Mouse (Mus musculus) limb, embryonic 13.5 days (tissue): ENCODE measurements around the gene Smagp. TPM values are rescaled to one million over a fixed set of nuclear protein-coding genes. Genes with fewer than 3 reads are reported as not detected.
"Not testable (repeated sequence)": the region's sequence is repeated elsewhere in the genome, so short reads cannot be mapped to it uniquely, and the experiment has no call there.

Experiments
- ATAC-seq: fragments of 200-750 bp; cut with Nextera tagmentation; 2 replicates; pipeline ENCODE4 v1.8.0; 2017; ENCODE audit warnings: low read depth, moderate number of reproducible peaks, moderate TSS enrichment; ENCODE audit not compliant: low FRiP score
- H3K27ac ChIP-seq: fragments of 300-500 bp; sonication (generic); 2 replicates; pipeline ENCODE4 v1.5.1; 2015; ENCODE audit warnings: inconsistent platforms, mild to moderate bottlenecking, moderate library complexity
- H3K27me3 ChIP-seq: fragments of 300-500 bp; sonication (generic); 2 replicates; pipeline ENCODE4 v1.6.1; 2015; ENCODE audit warnings: mild to moderate bottlenecking, inconsistent platforms
- H3K36me3 ChIP-seq: fragments of 300-500 bp; sonication (generic); 2 replicates; pipeline ENCODE4 v1.6.1; 2015; ENCODE audit warnings: inconsistent platforms, mild to moderate bottlenecking, moderate library complexity
- H3K4me1 ChIP-seq: fragments of 300-500 bp; sonication (generic); 2 replicates; pipeline ENCODE4 v1.6.1; 2015; ENCODE audit warnings: inconsistent platforms
- H3K4me2 ChIP-seq: fragments of 300-500 bp; sonication (generic); replicated peaks from 2 replicates; pipeline ENCODE4 v1.6.1; 2015; ENCODE audit warnings: inconsistent platforms, mild to moderate bottlenecking, moderate library complexity
- H3K4me3 ChIP-seq: fragments of 300-500 bp; sonication (generic); 2 replicates; pipeline ENCODE4 v1.5.1; 2015; ENCODE audit warnings: moderate library complexity, mild to moderate bottlenecking, inconsistent platforms
- H3K9ac ChIP-seq: fragments of 300-500 bp; sonication (generic); 2 replicates; pipeline ENCODE4 v1.6.1; 2015; ENCODE audit warnings: mild to moderate bottlenecking, inconsistent platforms
- H3K9me3 ChIP-seq: fragments of 300-500 bp; sonication (generic); 2 replicates; pipeline ENCODE4 v1.6.1; 2016; ENCODE audit warnings: inconsistent platforms
- WGBS: fragments of 180-500 bp; shearing (Covaris S2); methylation state at CpG from one replicate; pipeline ENCODE4 v1.1.7; 2015; 5-methylcytosine and 5-hydroxymethylcytosine counted together
- polyA plus RNA-seq: library from polyadenylated mRNA; unstranded; fragments of >200 nt; fragmentation: Nextera tagmentation; extraction: Ambion mirVana; gene quantifications from 2 replicates; pipeline ENCODE4 v1.2.1, GENCODE M21; 2015

The Smagp gene
- polyA plus RNA-seq, 1 experiment from 2014 or later = 8.5 TPM

DNA sequence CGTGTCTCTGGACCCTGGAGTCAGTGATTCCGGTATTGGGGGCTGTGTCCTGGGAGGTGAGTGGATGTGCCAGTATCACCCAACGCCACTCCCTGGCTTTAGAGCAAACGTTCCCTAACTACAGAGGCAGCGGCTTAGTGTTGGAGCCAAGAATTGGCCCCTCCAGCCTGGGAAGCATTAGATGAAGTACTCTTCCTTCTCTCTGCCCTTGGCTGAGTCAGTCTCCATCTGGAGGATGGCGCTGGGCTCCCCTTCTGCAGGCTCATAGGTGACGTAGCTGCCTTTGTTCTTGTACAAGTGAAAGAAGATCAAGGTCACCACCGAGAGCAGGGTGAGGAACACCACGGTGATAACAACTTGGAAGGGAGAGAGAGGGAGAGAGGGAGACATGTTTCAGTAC is 15.1 kb downstream of the Smagp start:
- not testable (repeated sequence) for H3K27ac ChIP-seq, ATAC-seq, H3K4me3 ChIP-seq, H3K4me1 ChIP-seq, H3K4me2 ChIP-seq, H3K9me3 ChIP-seq, H3K9ac ChIP-seq, H3K27me3 ChIP-seq
- peaks cover 35% of the 10 kb centered on the region for H3K36me3 ChIP-seq
- WGBS = 68% methylated on average over 9 of the region's 9 CpGs

DNA sequence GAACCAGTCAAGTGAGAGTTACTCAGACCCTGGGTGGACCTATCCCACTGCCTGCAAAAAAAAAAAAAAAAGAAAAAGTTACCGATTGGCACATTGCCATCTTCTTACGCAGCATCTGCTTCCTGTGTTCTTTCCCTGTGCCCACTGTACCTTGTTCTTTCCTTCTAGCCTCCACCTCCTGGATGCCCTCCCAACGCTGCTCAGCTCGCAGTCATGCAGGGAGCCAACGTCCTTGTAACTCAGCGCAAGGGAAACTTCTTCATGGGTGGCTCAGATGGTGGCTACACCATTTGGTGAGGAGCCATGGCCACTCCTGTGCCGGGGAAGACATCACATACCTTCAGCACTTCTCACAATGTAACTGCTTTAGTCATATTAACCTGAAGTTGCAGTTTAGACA is 17.5 kb downstream of the Smagp start:
- no peak overlapping the region for H3K4me2 ChIP-seq
- peaks cover 11% of the 10 kb centered on the region for H3K4me1 ChIP-seq
- WGBS = 83% methylated on average over 7 of the region's 7 CpGs
- no peaks in the 10 kb centered on the region for H3K9me3 ChIP-seq
- H3K4me3 ChIP-seq = no peak overlapping the region
- H3K27me3 ChIP-seq = no peaks in the 10 kb centered on the region
- H3K36me3 ChIP-seq = peaks cover 35% of the 10 kb centered on the region
- H3K27ac ChIP-seq = no peak overlapping the region
- no peak for ATAC-seq
- H3K9ac ChIP-seq = no peak overlapping the region

DNA sequence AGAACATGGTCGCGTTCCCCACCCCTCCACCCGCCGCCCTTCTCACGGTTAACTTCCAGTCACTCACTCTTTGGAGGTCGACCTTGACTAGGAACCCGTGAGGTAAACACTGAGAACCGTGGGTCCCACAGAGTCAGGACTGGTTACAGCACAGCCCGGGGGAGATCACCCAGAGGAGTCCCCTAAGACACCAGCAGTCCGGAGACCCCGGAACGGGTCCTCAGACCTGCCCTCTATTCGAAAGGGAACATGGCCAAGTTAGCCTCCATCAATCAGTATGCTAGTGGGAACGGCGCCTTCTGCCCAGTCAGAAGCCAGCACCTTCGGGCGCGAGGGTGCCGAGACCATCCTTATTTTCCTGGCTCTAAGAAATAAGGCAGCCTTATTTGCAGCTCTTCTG is 20.5 kb downstream of the Smagp start:
- H3K27me3 ChIP-seq = peaks cover 6% of the 10 kb centered on the region; the same call in 1 of the 2 replicates
- under 1% methylated on average over 19 of the region's 19 CpGs for WGBS
- peak overlapping the region; percentile 85 for H3K9ac ChIP-seq
- H3K4me2 ChIP-seq = peak overlapping the region; percentile 75
- H3K9me3 ChIP-seq = no peaks in the 10 kb centered on the region
- peak overlapping the region; percentile 69 for H3K4me3 ChIP-seq
- H3K4me1 ChIP-seq = peaks cover 20% of the 10 kb centered on the region
- peak; percentile 10; the same call in 1 of the 2 replicates for ATAC-seq
- H3K27ac ChIP-seq = peak overlapping the region; percentile 91
- H3K36me3 ChIP-seq = peaks cover 35% of the 10 kb centered on the region

DNA sequence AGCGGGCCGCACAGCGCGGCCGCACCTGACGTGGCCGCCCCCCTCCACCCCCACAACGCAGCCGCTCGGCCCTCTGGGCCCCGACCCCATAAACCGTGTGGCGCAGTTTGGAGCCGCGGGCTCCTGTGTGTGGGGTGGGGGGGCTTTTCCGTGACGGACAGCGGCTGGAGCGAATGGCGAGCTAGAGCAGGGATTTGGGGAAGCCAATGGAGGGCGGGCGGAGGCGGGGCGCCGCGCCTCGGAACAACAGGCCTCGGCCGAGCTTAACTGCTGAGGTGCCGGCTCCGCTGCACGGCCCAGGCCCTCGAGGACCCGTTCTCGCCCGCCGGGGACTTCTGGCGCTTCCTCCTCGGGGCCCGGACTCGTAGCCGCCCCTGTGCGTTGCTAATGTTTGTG is 20.9 kb downstream of the Smagp start:
- peak overlapping the region; percentile 75 for H3K4me2 ChIP-seq
- H3K4me1 ChIP-seq = peaks cover 20% of the 10 kb centered on the region
- ATAC-seq = peak; percentile 88
- H3K36me3 ChIP-seq = peaks cover 33% of the 10 kb centered on the region
- H3K4me3 ChIP-seq = peak overlapping the region; percentile 69
- 0% methylated on average over 41 of the region's 43 CpGs for WGBS
- peaks cover 6% of the 10 kb centered on the region; the same call in 1 of the 2 replicates for H3K27me3 ChIP-seq
- H3K9me3 ChIP-seq = no peaks in the 10 kb centered on the region
- H3K9ac ChIP-seq = peak overlapping the region; percentile 85
- peak overlapping the region; percentile 91 for H3K27ac ChIP-seq

DNA sequence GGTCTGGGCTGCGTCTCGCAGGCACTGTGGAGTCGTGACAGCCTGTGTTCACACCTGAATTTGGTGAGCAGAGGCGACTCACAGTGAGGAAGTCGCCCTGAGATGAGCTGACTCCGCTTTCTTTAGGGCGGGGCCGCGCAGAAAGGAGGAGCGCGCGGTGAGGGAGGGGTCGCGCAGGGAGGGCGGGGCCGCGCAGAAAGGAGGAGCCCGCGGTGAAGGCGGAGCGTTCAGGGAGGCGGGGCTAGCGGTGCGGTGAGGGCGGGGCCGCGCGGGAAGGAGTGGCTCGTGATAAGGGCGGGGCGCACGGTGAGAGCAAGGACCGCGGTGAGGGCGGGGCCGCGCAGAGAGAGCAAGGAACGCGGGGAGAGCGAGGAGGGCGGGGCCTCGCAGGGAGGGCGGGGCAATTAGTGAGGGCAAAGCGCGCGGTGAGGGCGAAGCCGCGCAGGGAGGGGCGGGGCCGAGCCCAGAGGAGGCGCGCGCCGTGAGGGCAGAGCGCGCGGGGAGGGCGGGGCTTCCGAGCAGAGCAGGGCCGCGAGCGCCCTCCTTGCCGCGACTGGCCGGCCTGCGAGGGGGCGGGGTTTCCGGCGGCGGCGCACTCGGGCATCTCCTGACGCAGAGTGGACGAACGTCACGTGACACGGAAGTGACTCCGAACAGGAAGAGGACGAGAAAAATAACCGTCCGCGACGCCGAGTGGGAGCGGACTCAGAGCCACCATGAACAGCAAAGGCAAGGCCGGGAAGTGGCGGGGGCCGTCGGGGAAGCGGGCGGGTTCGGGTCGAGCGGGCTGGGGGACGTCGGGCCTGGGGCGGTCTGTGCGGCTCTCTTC is 21.5 kb downstream of the Smagp start, which contains the start of gene Dazap2:
Gene Dazap2, plus strand, starts transcription at position 354 of the 829 bp plus-strand sequence.
- peak within 1 kb of the TSS; percentile 75 for H3K4me2 ChIP-seq
- peak within 1 kb of the TSS; percentile 69 for H3K4me3 ChIP-seq
- peaks cover 20% of the 10 kb centered on the region for H3K4me1 ChIP-seq
- no peaks in the 10 kb centered on the region for H3K9me3 ChIP-seq
- WGBS = under 1% methylated on average over 94 of the region's 99 CpGs
- H3K36me3 ChIP-seq = peaks cover 28% of the 10 kb centered on the region
- peak within 1 kb of the TSS; percentile 91 for H3K27ac ChIP-seq
- ATAC-seq = peak; percentile 90
- peak within 1 kb of the TSS; percentile 85 for H3K9ac ChIP-seq
- H3K27me3 ChIP-seq = peaks cover 6% of the 10 kb centered on the region; the same call in 1 of the 2 replicates

DNA sequence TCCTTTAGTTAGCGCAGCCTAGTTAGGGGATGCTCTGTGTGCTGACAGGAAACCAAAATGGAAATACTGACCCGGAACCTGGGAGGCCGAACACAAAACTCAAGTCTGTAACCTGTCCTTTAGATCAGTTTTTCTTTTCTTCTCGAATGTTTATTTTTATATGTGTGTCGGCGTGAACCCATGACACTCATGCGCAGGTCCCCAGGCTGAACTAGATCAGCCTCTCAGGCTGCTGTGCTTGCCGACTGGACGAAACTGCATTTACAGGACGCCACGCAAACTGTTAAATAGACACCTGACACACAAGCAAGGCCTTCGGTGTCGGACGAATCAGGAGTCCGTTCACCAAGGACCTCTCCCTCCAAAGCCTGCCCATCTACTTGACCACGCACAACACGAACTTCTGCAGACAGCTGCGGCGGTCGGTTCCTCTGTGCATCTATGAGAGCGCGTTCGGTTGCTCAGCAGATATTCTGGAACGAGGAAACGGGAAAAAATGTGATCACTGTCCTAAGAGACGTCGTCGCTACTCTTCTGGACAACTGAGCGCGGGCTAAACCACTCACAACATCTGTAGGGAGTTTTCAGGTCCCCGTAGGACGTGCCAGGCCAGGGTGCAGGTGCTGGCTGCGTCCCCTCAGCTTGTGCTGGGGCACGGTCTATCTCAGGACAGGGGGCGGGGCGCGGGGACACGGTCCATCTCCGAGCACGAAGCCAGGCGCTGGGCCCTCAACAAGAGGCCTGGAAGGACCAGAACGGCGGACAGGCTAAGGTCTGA is 22.3 kb downstream of the Smagp start:
- Histone ChIP-seq H3K36me3 (peaks cover 20% of the 10 kb centered on the region), H3K27me3 (peaks cover 13% of the 10 kb centered on the region), H3K9ac (peak overlapping the region; percentile 65), H3K27ac (peak overlapping the region; percentile 6; the same call in 1 of the 2 replicates), H3K9me3 (no peaks in the 10 kb centered on the region), H3K4me3 (peak overlapping the region; percentile 69), H3K4me1 (peaks cover 20% of the 10 kb centered on the region), H3K4me2 (peak overlapping the region; percentile 70)
- peak; percentile 0; the same call in 1 of the 2 replicates for ATAC-seq
- WGBS = 12% methylated on average over 43 of the region's 43 CpGs

DNA sequence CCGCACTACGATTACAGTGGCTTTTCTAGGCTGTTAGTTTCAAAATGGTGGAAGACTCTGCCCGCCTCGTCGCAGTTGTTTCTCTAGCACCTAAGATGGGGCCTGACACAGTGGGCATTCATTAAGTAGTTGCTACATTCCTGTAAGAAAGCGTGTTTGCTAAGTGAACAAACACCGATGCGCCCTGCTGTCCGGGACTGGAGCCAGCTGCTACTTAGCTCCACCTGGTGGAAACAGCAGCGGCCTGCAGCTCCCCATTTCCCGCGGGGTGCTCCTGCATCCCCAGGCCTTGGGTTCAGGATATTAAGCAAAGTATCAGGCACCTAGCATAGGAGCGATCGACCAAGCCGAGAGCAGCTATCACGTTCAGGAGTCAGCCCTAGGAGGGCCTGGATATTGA is 23.2 kb downstream of the Smagp start:
- H3K9ac ChIP-seq = peak overlapping the region; percentile 43
- peak overlapping the region; percentile 70 for H3K4me2 ChIP-seq
- no peaks in the 10 kb centered on the region for H3K9me3 ChIP-seq
- peaks cover 15% of the 10 kb centered on the region for H3K27me3 ChIP-seq
- no peak overlapping the region for H3K27ac ChIP-seq
- peaks cover 20% of the 10 kb centered on the region for H3K4me1 ChIP-seq
- peaks cover 11% of the 10 kb centered on the region for H3K36me3 ChIP-seq
- H3K4me3 ChIP-seq = peak overlapping the region; percentile 30
- no peak for ATAC-seq
- 9% methylated on average over 16 of the region's 16 CpGs for WGBS

DNA sequence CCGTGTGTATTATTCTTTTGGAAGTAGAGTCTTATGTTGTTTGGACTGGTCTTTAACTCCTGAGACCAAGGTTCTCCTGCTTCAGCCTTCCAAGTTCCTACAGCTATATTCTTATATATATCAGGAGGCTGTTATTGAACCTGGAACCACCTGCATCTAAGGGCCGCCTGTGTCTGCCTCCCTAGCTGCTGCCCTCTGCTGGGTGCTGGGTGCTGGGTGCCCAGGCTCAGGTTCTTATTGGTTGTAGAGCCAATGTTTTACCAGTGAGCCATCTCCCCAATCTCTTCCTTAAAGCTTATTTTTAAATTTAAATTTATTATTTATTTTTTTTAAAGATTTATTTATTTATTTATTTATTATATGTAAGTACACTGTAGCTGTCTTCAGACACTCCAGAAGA is 24.3 kb downstream of the Smagp start:
- Histone ChIP-seq H3K9ac (no peak overlapping the region), H3K36me3 (no peaks in the 10 kb centered on the region), H3K27ac (no peak overlapping the region), H3K9me3 (no peaks in the 10 kb centered on the region), H3K4me1 (peaks cover 20% of the 10 kb centered on the region), H3K4me2 (no peak overlapping the region), H3K27me3 (peaks cover 15% of the 10 kb centered on the region), H3K4me3 (no peak overlapping the region)
- 71% methylated on average over 2 of the region's 2 CpGs for WGBS
- ATAC-seq = no peak

DNA sequence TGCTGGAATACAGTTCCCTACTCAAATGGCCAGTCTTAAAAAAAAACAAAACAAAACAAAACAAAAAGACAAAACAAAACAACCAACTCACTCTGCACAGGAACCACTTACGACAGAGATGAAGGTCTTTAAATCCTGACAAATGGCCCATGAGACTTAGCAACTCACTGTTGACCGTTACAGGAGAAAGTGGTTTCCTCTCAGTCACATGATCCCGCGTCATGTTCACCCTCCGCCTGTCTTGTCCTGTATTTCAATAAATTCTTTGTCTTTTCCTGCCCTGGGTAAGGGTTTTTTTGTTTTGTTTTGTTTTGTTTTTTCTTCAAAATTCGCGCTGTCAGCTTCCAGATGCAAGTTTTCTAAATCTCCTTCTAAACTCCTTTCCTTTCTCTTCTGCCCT is 24.8 kb downstream of the Smagp start:
- WGBS = 83% methylated on average over 7 of the region's 7 CpGs
- H3K4me1 ChIP-seq = peaks cover 19% of the 10 kb centered on the region
- no peak overlapping the region for H3K27ac ChIP-seq

DNA sequence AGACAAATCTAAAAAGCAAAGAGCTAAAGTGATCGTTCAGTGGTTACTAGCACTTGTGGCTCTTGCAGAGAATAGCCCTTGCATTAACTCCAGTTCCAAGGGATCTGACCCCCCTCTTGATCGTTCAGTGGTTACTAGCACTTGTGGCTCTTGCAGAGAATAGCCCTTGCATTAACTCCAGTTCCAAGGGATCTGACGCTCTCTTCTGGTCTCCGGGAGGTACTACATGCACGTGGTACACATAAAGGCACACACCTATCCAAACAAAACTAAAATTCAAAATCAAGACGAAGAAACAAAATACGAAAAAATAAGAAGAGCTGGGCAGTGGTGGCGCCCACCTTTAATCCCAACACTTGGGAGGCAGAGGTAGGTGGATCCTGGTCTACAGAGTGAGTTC is 30.1 kb downstream of the Smagp start:
- peaks cover 41% of the 10 kb centered on the region for H3K27me3 ChIP-seq
- ATAC-seq, H3K36me3 ChIP-seq, H3K27ac ChIP-seq, H3K4me1 ChIP-seq, H3K4me2 ChIP-seq, H3K9ac ChIP-seq, H3K4me3 ChIP-seq, H3K9me3 ChIP-seq: not testable (repeated sequence)
- WGBS = 88% methylated on average over 8 of the region's 8 CpGs

More for the DNA sequence above, 24.8 kb downstream of the Smagp start:
- Histone ChIP-seq H3K9me3 (no peaks in the 10 kb centered on the region), H3K9ac (no peak overlapping the region), H3K4me3 (no peak overlapping the region), H3K27me3 (peaks cover 15% of the 10 kb centered on the region), H3K36me3 (no peaks in the 10 kb centered on the region), H3K4me2 (no peak overlapping the region)
- ATAC-seq = no peak

DNA sequence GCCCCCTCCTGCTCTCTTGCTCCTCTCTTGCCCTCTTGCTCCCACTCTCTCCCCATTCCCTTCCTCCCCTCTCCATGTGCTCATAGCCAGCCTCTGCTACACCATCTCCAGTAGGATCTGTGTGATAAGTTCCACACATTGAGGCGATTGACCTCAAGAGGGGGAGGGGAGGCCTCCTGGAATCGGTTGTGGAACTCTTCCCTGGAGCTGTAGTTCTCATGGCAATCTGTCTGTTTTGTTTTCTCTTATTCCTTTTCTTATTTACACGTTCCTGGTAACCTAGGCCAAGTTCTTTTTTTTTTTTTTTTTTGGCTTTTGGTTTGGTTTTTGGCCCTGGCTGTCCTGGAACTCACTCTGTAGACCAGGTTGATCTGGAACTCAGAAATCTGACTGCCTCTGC is 35.1 kb downstream of the Smagp start:
- ATAC-seq = no peak
- H3K27me3 ChIP-seq = peaks cover 63% of the 10 kb centered on the region

DNA sequence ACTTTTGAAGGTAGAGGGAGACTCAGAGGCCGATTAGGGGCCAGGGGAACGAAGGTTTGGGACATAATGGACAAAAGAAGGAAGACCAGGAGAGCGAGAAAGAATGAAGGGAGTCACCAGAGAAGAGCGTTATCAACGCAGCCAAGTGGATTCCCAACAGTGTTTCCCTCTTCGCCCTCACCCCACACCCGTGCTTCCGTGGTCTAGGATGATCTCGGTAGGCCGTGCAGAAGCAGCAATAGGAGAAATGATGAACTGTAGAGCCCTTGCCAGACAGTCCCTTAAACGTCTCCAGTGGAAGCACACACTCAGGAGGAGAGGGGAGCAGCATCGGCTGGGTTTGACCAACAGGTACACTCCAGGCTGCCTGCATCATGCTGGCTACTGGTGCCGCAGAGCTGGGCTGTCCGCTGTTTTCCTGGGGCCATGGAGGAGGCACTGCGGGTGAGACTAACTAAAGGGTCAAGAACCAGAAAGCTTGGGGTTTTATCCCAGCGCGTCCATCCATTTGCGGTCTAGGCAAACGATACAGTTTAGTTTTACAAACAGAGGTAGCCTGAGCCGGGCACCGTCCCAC is 36.0 kb downstream of the Smagp start:
- peak overlapping the region; percentile 78 for H3K4me3 ChIP-seq
- no peak overlapping the region for H3K27ac ChIP-seq
- 10% methylated on average over 21 of the region's 21 CpGs for WGBS
- peaks cover 62% of the 10 kb centered on the region for H3K27me3 ChIP-seq
- H3K4me2 ChIP-seq = peak overlapping the region; percentile 94
- ATAC-seq = no peak
- peak overlapping the region; percentile 82 for H3K9ac ChIP-seq
- H3K9me3 ChIP-seq = no peaks in the 10 kb centered on the region
- peaks cover 23% of the 10 kb centered on the region for H3K4me1 ChIP-seq
- H3K36me3 ChIP-seq = no peaks in the 10 kb centered on the region

More for the DNA sequence above, 35.1 kb downstream of the Smagp start:
- peaks cover 23% of the 10 kb centered on the region for H3K4me1 ChIP-seq
- no peaks in the 10 kb centered on the region for H3K9me3 ChIP-seq
- H3K36me3 ChIP-seq = no peaks in the 10 kb centered on the region
- H3K4me2 ChIP-seq = no peak overlapping the region
- H3K27ac ChIP-seq = no peak overlapping the region
- H3K9ac ChIP-seq = no peak overlapping the region
- no peak overlapping the region for H3K4me3 ChIP-seq
- WGBS = 50% methylated on average over 3 of the region's 3 CpGs
